Mouse (Mus musculus): ENCODE measurements around the gene Zc3h18. TPM values are rescaled to one million over a fixed set of nuclear protein-coding genes. Genes with fewer than 3 reads are reported as not detected.

Zc3h18 gene
- total and polyA plus RNA-seq, 3 experiments, result 11.2 to 22.1 (median 21.8) TPM

DNA sequence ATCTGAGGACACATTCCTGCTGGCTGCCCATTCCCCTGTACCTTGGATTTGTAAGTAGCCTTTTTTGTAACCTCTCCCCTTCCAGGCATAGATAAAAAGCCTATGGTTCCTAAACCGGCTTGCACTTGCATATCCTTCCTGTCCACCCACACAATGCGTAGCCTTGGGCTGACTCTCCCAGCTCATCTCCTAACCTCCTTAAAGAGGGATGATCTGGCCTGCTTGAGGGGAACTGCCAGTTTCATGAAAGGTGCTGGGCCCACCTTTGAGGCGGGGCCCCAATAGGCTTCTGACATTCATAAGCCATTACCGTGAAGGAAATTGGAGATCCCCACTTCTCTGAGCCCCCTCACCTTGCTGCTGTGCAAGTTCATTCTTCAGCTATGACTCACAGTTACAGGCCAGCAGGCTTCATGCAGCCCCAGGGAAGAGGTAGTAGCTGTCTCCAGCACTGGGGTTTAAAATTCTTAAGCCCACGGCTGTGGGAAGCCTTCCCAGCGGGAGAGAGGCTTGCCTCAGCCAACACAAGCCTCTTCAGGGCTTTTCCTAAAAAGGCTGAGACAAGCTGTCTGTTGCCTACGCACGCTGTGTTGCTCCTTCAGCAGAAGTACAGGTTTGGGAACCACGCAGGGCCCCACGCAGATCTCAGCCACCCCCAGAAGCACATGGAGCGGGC, 85.2 kb downstream of the Zc3h18 start:
- peaks cover 4% of the 10 kb centered on the region; the same call in 1 of the 2 replicates for H3K4me1 ChIP-seq (ENCODE audit: control insufficient read depth, insufficient read depth, low read length)
- no peak overlapping the region for H3K9ac ChIP-seq (ENCODE audit: low read depth, low read length)
- H3K4me3 ChIP-seq, result no peak overlapping the region
- no peaks in the 10 kb centered on the region for H3K79me2 ChIP-seq (replicated peaks; ENCODE audit: control insufficient read depth, insufficient read depth, low read length)
- no peak for TF ChIP-seq CTCF (IDR thresholded peaks at IDR 0.05)
- no peak for TF ChIP-seq POLR2A (IDR thresholded peaks at IDR 0.05; ENCODE audit: insufficient read depth, low read depth, low read length)
- no peak for TF ChIP-seq EP300 (IDR thresholded peaks at IDR 0.05; ENCODE audit: insufficient read depth, low read depth, low read length)
- H3K36me3 ChIP-seq (ENCODE audit: control insufficient read depth, insufficient read depth, low read length), result no peaks in the 10 kb centered on the region
- H3K27me3 ChIP-seq (ENCODE audit: control insufficient read depth, insufficient read depth, low read length), result no peaks in the 10 kb centered on the region
- no peak for DNase-seq
- no peak overlapping the region for H3K27ac ChIP-seq
- intact Hi-C loops (cut with DNase I), result no loop called here
- 75% methylated on average over 11 of the region's 11 CpGs for WGBS

GRCm38 (mm10) chr8:122462510-122462909, 86.1 kb downstream of the Zc3h18 start:
- Histone ChIP-seq H3K36me3 (ENCODE audit: control insufficient read depth, insufficient read depth, low read length) (no peaks in the 10 kb centered on the region), H3K9ac (ENCODE audit: low read depth, low read length) (no peak overlapping the region), H3K79me2 (replicated peaks; ENCODE audit: control insufficient read depth, insufficient read depth, low read length) (no peaks in the 10 kb centered on the region), H3K27ac (no peak overlapping the region), H3K27me3 (ENCODE audit: control insufficient read depth, insufficient read depth, low read length) (no peaks in the 10 kb centered on the region), H3K4me3 (no peak overlapping the region), H3K4me1 (ENCODE audit: control insufficient read depth, insufficient read depth, low read length) (peaks cover 4% of the 10 kb centered on the region; the same call in 1 of the 2 replicates)
- TF ChIP-seq POLR2A (IDR thresholded peaks at IDR 0.05; ENCODE audit: insufficient read depth, low read depth, low read length), result no peak
- no peak for TF ChIP-seq EP300 (IDR thresholded peaks at IDR 0.05; ENCODE audit: insufficient read depth, low read depth, low read length)
- TF ChIP-seq CTCF (IDR thresholded peaks at IDR 0.05), result no peak
- intact Hi-C loops (cut with DNase I), result no loop called here
- DNase-seq, result no peak
- WGBS, result 77% methylated on average over 8 of the region's 8 CpGs

DNA sequence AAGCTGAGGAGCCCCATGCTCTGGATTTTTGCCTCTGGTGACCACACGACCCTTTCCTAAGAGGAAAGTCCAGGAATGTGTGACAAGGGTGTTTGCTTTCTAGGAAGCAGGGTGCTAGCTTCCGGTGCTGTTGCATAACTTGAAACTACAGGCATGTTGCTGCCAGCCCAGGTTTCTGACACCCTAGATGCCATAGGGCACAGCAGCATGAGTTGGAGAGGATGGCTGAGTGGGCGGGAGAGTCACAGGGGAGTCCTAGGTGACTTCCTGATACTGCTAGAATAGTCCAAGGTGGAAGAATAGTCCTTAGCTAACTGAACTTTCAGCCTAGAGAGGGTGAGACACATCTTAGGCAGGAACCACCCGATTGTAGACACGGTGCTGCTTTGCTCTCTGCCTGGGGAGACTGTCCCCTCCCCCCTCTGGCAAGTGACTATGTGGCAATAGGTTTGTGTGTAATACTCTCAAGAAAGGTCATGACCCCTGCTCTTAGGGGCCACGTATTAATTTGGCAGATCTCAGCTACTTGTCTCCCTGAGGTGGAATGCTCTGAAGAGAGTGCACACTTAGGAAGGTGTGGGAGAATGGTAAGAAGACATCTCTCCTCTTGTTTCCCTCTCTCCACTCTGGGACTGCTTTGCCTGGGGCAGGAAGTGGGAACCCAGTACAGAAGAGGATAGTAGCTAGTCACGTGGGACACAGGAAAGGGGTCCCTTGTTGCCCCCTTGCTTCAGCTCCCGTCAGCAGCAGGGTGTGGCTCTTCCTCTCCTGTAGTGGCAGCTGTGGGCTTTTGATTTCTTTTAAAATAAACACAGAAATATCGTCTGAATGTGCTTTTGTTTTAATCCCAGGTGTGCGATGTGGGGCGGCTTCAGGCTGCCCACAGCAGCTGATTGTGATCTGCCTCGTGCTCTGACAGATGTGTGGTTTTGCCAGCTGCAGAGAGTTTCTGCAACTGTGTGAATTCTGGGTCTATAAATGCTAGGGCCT, 87.5 kb downstream of the Zc3h18 start:
- TF ChIP-seq POLR2A (IDR thresholded peaks at IDR 0.05; ENCODE audit: insufficient read depth, low read depth, low read length) (no peak), EP300 (IDR thresholded peaks at IDR 0.05; ENCODE audit: insufficient read depth, low read depth, low read length) (no peak), CTCF (IDR thresholded peaks at IDR 0.05) (no peak)
- H3K4me3 ChIP-seq, result no peak overlapping the region
- H3K27ac ChIP-seq, result no peak overlapping the region
- peaks cover 4% of the 10 kb centered on the region; the same call in 1 of the 2 replicates for H3K4me1 ChIP-seq (ENCODE audit: control insufficient read depth, insufficient read depth, low read length)
- H3K36me3 ChIP-seq (ENCODE audit: control insufficient read depth, insufficient read depth, low read length), result no peaks in the 10 kb centered on the region
- intact Hi-C loops (cut with DNase I), result no loop called here
- H3K27me3 ChIP-seq (ENCODE audit: control insufficient read depth, insufficient read depth, low read length), result no peaks in the 10 kb centered on the region
- H3K9ac ChIP-seq (ENCODE audit: low read depth, low read length), result no peak overlapping the region
- no peak for DNase-seq
- H3K79me2 ChIP-seq (replicated peaks; ENCODE audit: control insufficient read depth, insufficient read depth, low read length), result no peaks in the 10 kb centered on the region
- WGBS, result 39% methylated on average over 12 of the region's 12 CpGs

DNA sequence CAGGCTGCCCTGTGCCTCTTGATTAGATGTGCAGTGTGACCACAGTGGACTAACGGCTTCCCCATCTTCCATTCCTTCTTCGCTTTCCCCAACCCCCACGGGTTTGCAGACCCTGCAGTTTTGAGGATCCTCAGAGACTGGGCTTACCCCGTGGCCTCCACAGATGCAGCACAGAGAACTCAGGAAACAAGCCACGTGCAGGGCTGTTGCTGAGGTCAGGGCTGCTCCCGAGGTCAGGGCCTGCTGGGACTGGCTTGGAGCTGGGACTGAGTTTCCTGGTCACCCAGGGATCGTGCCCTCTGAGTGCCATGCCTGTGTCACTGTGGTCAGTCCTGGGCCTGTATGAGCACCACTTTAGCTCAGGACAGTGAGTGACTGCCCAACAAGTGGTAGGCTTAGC, 88.6 kb downstream of the Zc3h18 start:
- Histone ChIP-seq H3K27ac (no peak overlapping the region), H3K27me3 (ENCODE audit: control insufficient read depth, insufficient read depth, low read length) (no peaks in the 10 kb centered on the region), H3K4me1 (ENCODE audit: control insufficient read depth, insufficient read depth, low read length) (peaks cover 2% of the 10 kb centered on the region; the same call in 1 of the 2 replicates), H3K36me3 (ENCODE audit: control insufficient read depth, insufficient read depth, low read length) (no peaks in the 10 kb centered on the region), H3K4me3 (no peak overlapping the region), H3K9ac (ENCODE audit: low read depth, low read length) (no peak overlapping the region), H3K79me2 (replicated peaks; ENCODE audit: control insufficient read depth, insufficient read depth, low read length) (no peaks in the 10 kb centered on the region)
- intact Hi-C loops (cut with DNase I), result no loop called here
- WGBS, result 64% methylated on average over 7 of the region's 7 CpGs
- DNase-seq, result no peak
- TF ChIP-seq CTCF (IDR thresholded peaks at IDR 0.05) (no peak), POLR2A (IDR thresholded peaks at IDR 0.05; ENCODE audit: insufficient read depth, low read depth, low read length) (no peak), EP300 (IDR thresholded peaks at IDR 0.05; ENCODE audit: insufficient read depth, low read depth, low read length) (no peak)

Other genes with a start within 250 kb of the Zc3h18 start
- 10 to 100 TPM; 21.2 to 24.6 TPM for gene Zfpm1, start 94.5 kb upstream of the Zc3h18 start, total RNA-seq (2021)
- 20.0 and 20.9 TPM in 2 replicates for gene Zfpm1, start 94.5 kb upstream of the Zc3h18 start, polyA plus RNA-seq (2012; rRNA removed)
- not detected for gene Trhr2, start 15.9 kb upstream of the Zc3h18 start, total RNA-seq (2021)
- not detected in 2 replicates for gene Trhr2, start 15.9 kb upstream of the Zc3h18 start, polyA plus RNA-seq (2012; rRNA removed)
- not detected for gene Il17c, start 45.4 kb downstream of the Zc3h18 start, total RNA-seq (2021)
- not detected in 2 replicates for gene Il17c, start 45.4 kb downstream of the Zc3h18 start, polyA plus RNA-seq (2012; rRNA removed)
- 10 to 100 TPM; 41.2 to 43.9 TPM for gene Cyba, start 56.3 kb downstream of the Zc3h18 start, total RNA-seq (2021)
- 62.1 and 92.8 TPM in 2 replicates for gene Cyba, start 56.3 kb downstream of the Zc3h18 start, polyA plus RNA-seq (2012; rRNA removed)
- gene Mvd, start 66.8 kb downstream of the Zc3h18 start, total RNA-seq (2021), result 1 to 10 TPM; 4.0 to 5.6 TPM
- 8.5 and 9.0 TPM in 2 replicates for gene Mvd, start 66.8 kb downstream of the Zc3h18 start, polyA plus RNA-seq (2012; rRNA removed)
- 1 to 10 TPM; 1.6 to 8.1 TPM for gene Snai3, start 84.1 kb downstream of the Zc3h18 start, total RNA-seq (2021)
- 6.8 and 8.2 TPM in 2 replicates for gene Snai3, start 84.1 kb downstream of the Zc3h18 start, polyA plus RNA-seq (2012; rRNA removed)
- 10 to 100 TPM; 36.9 to 41.6 TPM for gene Rnf166, start 99.5 kb downstream of the Zc3h18 start, total RNA-seq (2021)
- 91.3 and 99.4 TPM in 2 replicates for gene Rnf166, start 99.5 kb downstream of the Zc3h18 start, polyA plus RNA-seq (2012; rRNA removed)
- 1 to 10 TPM; 5.6 to 7.7 TPM for gene Ctu2, start 99.5 kb downstream of the Zc3h18 start, total RNA-seq (2021)
- 12.3 and 15.8 TPM in 2 replicates for gene Ctu2, start 99.5 kb downstream of the Zc3h18 start, polyA plus RNA-seq (2012; rRNA removed)
- gene Piezo1, start 174.7 kb downstream of the Zc3h18 start, total RNA-seq (2021), result 10 to 100 TPM; 14.0 to 14.8 TPM
- gene Piezo1, start 174.7 kb downstream of the Zc3h18 start, polyA plus RNA-seq (2012; rRNA removed), result 48.5 and 55.5 TPM in 2 replicates
- gene Cdt1, start 191.4 kb downstream of the Zc3h18 start, total RNA-seq (2021), result 1 to 10 TPM; 2.0 to 2.7 TPM
- 3.2 and 3.5 TPM in 2 replicates for gene Cdt1, start 191.4 kb downstream of the Zc3h18 start, polyA plus RNA-seq (2012; rRNA removed)
- gene Aprt, start 200.3 kb downstream of the Zc3h18 start, total RNA-seq (2021), result 10 to 100 TPM; 36.6 to 38.5 TPM
- 42.1 and 45.1 TPM in 2 replicates for gene Aprt, start 200.3 kb downstream of the Zc3h18 start, polyA plus RNA-seq (2012; rRNA removed)
- 1 to 10 TPM; 3.1 to 3.2 TPM for gene Galns, start 234.9 kb downstream of the Zc3h18 start, total RNA-seq (2021)
- 4.9 and 5.0 TPM in 2 replicates for gene Galns, start 234.9 kb downstream of the Zc3h18 start, polyA plus RNA-seq (2012; rRNA removed)
- 10 to 100 TPM; 58.6 to 65.4 TPM for gene Trappc2l, start 235.0 kb downstream of the Zc3h18 start, total RNA-seq (2021)
- 161 and 207 TPM in 2 replicates for gene Trappc2l, start 235.0 kb downstream of the Zc3h18 start, polyA plus RNA-seq (2012; rRNA removed)
- under 1 TPM in 1 of 2 experiments, not detected in 1; 0.52 TPM for gene Pabpn1l, start 246.1 kb downstream of the Zc3h18 start, total RNA-seq (2021)
- 0.10 TPM in 1 of 2 replicates, not detected in the other for gene Pabpn1l, start 246.1 kb downstream of the Zc3h18 start, polyA plus RNA-seq (2012; rRNA removed)